Mouse (Mus musculus) brain, embryonic 14.5 days (tissue): ENCODE data around the gene Mycbpap.

Experiments used
- CTCF ChIP-seq: fragments of 200-500 bp; IDR thresholded peaks from 2 replicates; pipeline ENCODE4 v1.5.1; 2012; ENCODE audit warnings: inconsistent platforms, mild to moderate bottlenecking, moderate library complexity, borderline replicate concordance; ENCODE audit not compliant: insufficient read depth, insufficient read length; ENCODE audit errors: extremely low read depth
- POLR2A ChIP-seq: fragments of 200-500 bp; IDR thresholded peaks from 2 replicates; pipeline ENCODE4 v1.6.1; 2012; ENCODE audit warnings: mild to moderate bottlenecking, inconsistent platforms, borderline replicate concordance; ENCODE audit not compliant: poor library complexity, insufficient read depth, insufficient read length, severe bottlenecking; ENCODE audit errors: extremely low read depth

GRCm38 (mm10) chr11:94508976-94509375, 12.6 kb downstream of the Mycbpap start:
- TF ChIP-seq CTCF (no peak), POLR2A (no peak)
